Mouse (Mus musculus): Measurements from ENCODE around the gene Tmem201. TPM values are rescaled to one million over a fixed set of nuclear protein-coding genes. Genes with fewer than 3 reads are reported as not detected.
A peak's percentile ranks its signal among the peaks of the same experiment; 100 is the strongest.

Tmem201 gene
- polyA plus RNA-seq, 1 experiment from 2014 or later, result 28.8 TPM

- WGBS, result 91% methylated on average over 3 of the region's 3 CpGs
- peak overlapping the region; percentile 17; the same call in 1 of the 2 replicates for H3K27ac ChIP-seq (replicated peaks)
- peaks cover 55% of the 10 kb centered on the region for H3K4me1 ChIP-seq
Measured at GRCm38 (mm10) chr4:149732313-149732712, 5.5 kb downstream of the Tmem201 start.

GRCm38 (mm10) chr4:149730827-149731226 lies 7.0 kb downstream of the Tmem201 start:
- 74% methylated on average over 7 of the region's 7 CpGs for WGBS
- Histone ChIP-seq H3K36me3 (peaks cover 53% of the 10 kb centered on the region), H3K9ac (no peak overlapping the region), H3K27ac (replicated peaks) (no peak overlapping the region), H3K4me3 (replicated peaks) (no peak overlapping the region), H3K4me2 (replicated peaks) (no peak overlapping the region), H3K27me3 (no peaks in the 10 kb centered on the region), H3K9me3 (replicated peaks) (no peaks in the 10 kb centered on the region), H3K4me1 (peaks cover 41% of the 10 kb centered on the region)
- no peak for ATAC-seq (ENCODE audit: insufficient number of reproducible peaks, low FRiP score, low TSS enrichment, low read depth)

More at GRCm38 (mm10) chr4:149732313-149732712, 5.5 kb downstream of the Tmem201 start:
- Histone ChIP-seq H3K9me3 (replicated peaks) (no peaks in the 10 kb centered on the region), H3K4me3 (replicated peaks) (no peak overlapping the region), H3K27me3 (no peaks in the 10 kb centered on the region), H3K9ac (no peak overlapping the region), H3K4me2 (replicated peaks) (no peak overlapping the region), H3K36me3 (peaks cover 38% of the 10 kb centered on the region)
- ATAC-seq (ENCODE audit: insufficient number of reproducible peaks, low FRiP score, low TSS enrichment, low read depth), result no peak

- Histone ChIP-seq H3K27me3 (no peaks in the 10 kb centered on the region), H3K9me3 (replicated peaks) (no peaks in the 10 kb centered on the region), H3K4me1 (peaks cover 24% of the 10 kb centered on the region), H3K9ac (no peak overlapping the region), H3K27ac (replicated peaks) (no peak overlapping the region; the same call in 1 of the 2 replicates), H3K4me3 (replicated peaks) (no peak overlapping the region), H3K36me3 (peaks cover 68% of the 10 kb centered on the region), H3K4me2 (replicated peaks) (no peak overlapping the region)
- WGBS, result 71% methylated on average over 8 of the region's 8 CpGs
- no peak for ATAC-seq (ENCODE audit: insufficient number of reproducible peaks, low FRiP score, low TSS enrichment, low read depth)
Measured at GRCm38 (mm10) chr4:149728810-149729209, 9.0 kb downstream of the Tmem201 start.

GRCm38 (mm10) chr4:149727636-149728035 lies 10.2 kb downstream of the Tmem201 start:
- WGBS, result 94% methylated on average over 5 of the region's 5 CpGs
- Histone ChIP-seq H3K4me2 (replicated peaks) (no peak overlapping the region), H3K9me3 (replicated peaks) (no peaks in the 10 kb centered on the region), H3K27ac (replicated peaks) (no peak overlapping the region), H3K27me3 (no peaks in the 10 kb centered on the region), H3K9ac (no peak overlapping the region), H3K36me3 (peaks cover 69% of the 10 kb centered on the region), H3K4me3 (replicated peaks) (no peak overlapping the region), H3K4me1 (0 out of 2 replicates have a peak, but pooled peaks cover 12% of the 10 kb centered on the region)
- ATAC-seq (ENCODE audit: insufficient number of reproducible peaks, low FRiP score, low TSS enrichment, low read depth), result no peak

GRCm38 (mm10) chr4:149725661-149726350 lies 12.0 kb downstream of the Tmem201 start:
- 60% methylated on average over 15 of the region's 15 CpGs for WGBS
- no peak overlapping the region for H3K27ac ChIP-seq (replicated peaks)
- no peaks in the 10 kb centered on the region for H3K27me3 ChIP-seq
- peaks cover 79% of the 10 kb centered on the region for H3K36me3 ChIP-seq
- H3K4me2 ChIP-seq (replicated peaks), result no peak overlapping the region
- no peak overlapping the region for H3K9ac ChIP-seq
- no peak overlapping the region for H3K4me3 ChIP-seq (replicated peaks)
- H3K4me1 ChIP-seq, result 0 out of 2 replicates have a peak, but pooled peaks cover 8% of the 10 kb centered on the region
- ATAC-seq (ENCODE audit: insufficient number of reproducible peaks, low FRiP score, low TSS enrichment, low read depth), result no peak
- no peaks in the 10 kb centered on the region for H3K9me3 ChIP-seq (replicated peaks)

- no peak overlapping the region for H3K27ac ChIP-seq (replicated peaks)
- H3K4me3 ChIP-seq (replicated peaks), result no peak overlapping the region
- WGBS, result 88% methylated on average over 17 of the region's 17 CpGs
- H3K4me1 ChIP-seq, result 0 out of 2 replicates have a peak, but pooled peaks cover 8% of the 10 kb centered on the region
- H3K4me2 ChIP-seq (replicated peaks), result no peak overlapping the region
- H3K36me3 ChIP-seq, result peaks cover 79% of the 10 kb centered on the region
- ATAC-seq (ENCODE audit: insufficient number of reproducible peaks, low FRiP score, low TSS enrichment, low read depth), result no peak
- no peaks in the 10 kb centered on the region for H3K9me3 ChIP-seq (replicated peaks)
- no peak overlapping the region for H3K9ac ChIP-seq
- no peaks in the 10 kb centered on the region for H3K27me3 ChIP-seq
Measured at GRCm38 (mm10) chr4:149724916-149725470, 12.9 kb downstream of the Tmem201 start.

- Histone ChIP-seq H3K27me3 (no peaks in the 10 kb centered on the region), H3K36me3 (peaks cover 79% of the 10 kb centered on the region), H3K9ac (no peak overlapping the region), H3K27ac (replicated peaks) (no peak overlapping the region), H3K4me3 (replicated peaks) (no peak overlapping the region), H3K9me3 (replicated peaks) (no peaks in the 10 kb centered on the region), H3K4me2 (replicated peaks) (no peak overlapping the region), H3K4me1 (0 out of 2 replicates have a peak, but pooled peaks cover 6% of the 10 kb centered on the region)
- WGBS, result 74% methylated on average over 17 of the region's 17 CpGs
- no peak for ATAC-seq (ENCODE audit: insufficient number of reproducible peaks, low FRiP score, low TSS enrichment, low read depth)
Measured at GRCm38 (mm10) chr4:149723855-149724731, 13.8 kb downstream of the Tmem201 start.

- 0 out of 2 replicates have a peak, but pooled peaks cover 4% of the 10 kb centered on the region for H3K4me1 ChIP-seq
- no peaks in the 10 kb centered on the region for H3K27me3 ChIP-seq
- H3K4me2 ChIP-seq (replicated peaks), result no peak overlapping the region
- WGBS, result 77% methylated on average over 12 of the region's 12 CpGs
- no peak for ATAC-seq (ENCODE audit: insufficient number of reproducible peaks, low FRiP score, low TSS enrichment, low read depth)
- no peak overlapping the region for H3K4me3 ChIP-seq (replicated peaks)
- H3K9me3 ChIP-seq (replicated peaks), result no peaks in the 10 kb centered on the region
- H3K9ac ChIP-seq, result no peak overlapping the region
- H3K36me3 ChIP-seq, result peaks cover 82% of the 10 kb centered on the region
- H3K27ac ChIP-seq (replicated peaks), result no peak overlapping the region
Measured at GRCm38 (mm10) chr4:149723021-149723390, 14.8 kb downstream of the Tmem201 start.

- Histone ChIP-seq H3K4me3 (replicated peaks) (no peak overlapping the region), H3K4me1 (0 out of 2 replicates have a peak, but pooled peaks cover 4% of the 10 kb centered on the region), H3K9me3 (replicated peaks) (no peaks in the 10 kb centered on the region), H3K9ac (no peak overlapping the region), H3K27me3 (no peaks in the 10 kb centered on the region), H3K36me3 (peaks cover 82% of the 10 kb centered on the region), H3K4me2 (replicated peaks) (no peak overlapping the region), H3K27ac (replicated peaks) (no peak overlapping the region)
- no peak for ATAC-seq (ENCODE audit: insufficient number of reproducible peaks, low FRiP score, low TSS enrichment, low read depth)
- 73% methylated on average over 24 of the region's 24 CpGs for WGBS
Measured at GRCm38 (mm10) chr4:149722104-149723020, 15.5 kb downstream of the Tmem201 start.

- Histone ChIP-seq H3K27me3 (no peaks in the 10 kb centered on the region), H3K27ac (replicated peaks) (no peak overlapping the region), H3K9me3 (replicated peaks) (no peaks in the 10 kb centered on the region), H3K4me3 (replicated peaks) (no peak overlapping the region), H3K36me3 (peaks cover 82% of the 10 kb centered on the region), H3K4me2 (replicated peaks) (no peak overlapping the region), H3K4me1 (0 out of 2 replicates have a peak, but pooled peaks cover 4% of the 10 kb centered on the region), H3K9ac (no peak overlapping the region)
- ATAC-seq (ENCODE audit: insufficient number of reproducible peaks, low FRiP score, low TSS enrichment, low read depth), result no peak
- WGBS, result 83% methylated on average over 8 of the region's 8 CpGs
Measured at GRCm38 (mm10) chr4:149721163-149721562, 16.7 kb downstream of the Tmem201 start.
